Mouse (Mus musculus): Measurements from ENCODE around the gene Smim6.
A peak's percentile ranks its signal among the peaks of the same experiment; 100 is the strongest.

Gene Smim6

DNA sequence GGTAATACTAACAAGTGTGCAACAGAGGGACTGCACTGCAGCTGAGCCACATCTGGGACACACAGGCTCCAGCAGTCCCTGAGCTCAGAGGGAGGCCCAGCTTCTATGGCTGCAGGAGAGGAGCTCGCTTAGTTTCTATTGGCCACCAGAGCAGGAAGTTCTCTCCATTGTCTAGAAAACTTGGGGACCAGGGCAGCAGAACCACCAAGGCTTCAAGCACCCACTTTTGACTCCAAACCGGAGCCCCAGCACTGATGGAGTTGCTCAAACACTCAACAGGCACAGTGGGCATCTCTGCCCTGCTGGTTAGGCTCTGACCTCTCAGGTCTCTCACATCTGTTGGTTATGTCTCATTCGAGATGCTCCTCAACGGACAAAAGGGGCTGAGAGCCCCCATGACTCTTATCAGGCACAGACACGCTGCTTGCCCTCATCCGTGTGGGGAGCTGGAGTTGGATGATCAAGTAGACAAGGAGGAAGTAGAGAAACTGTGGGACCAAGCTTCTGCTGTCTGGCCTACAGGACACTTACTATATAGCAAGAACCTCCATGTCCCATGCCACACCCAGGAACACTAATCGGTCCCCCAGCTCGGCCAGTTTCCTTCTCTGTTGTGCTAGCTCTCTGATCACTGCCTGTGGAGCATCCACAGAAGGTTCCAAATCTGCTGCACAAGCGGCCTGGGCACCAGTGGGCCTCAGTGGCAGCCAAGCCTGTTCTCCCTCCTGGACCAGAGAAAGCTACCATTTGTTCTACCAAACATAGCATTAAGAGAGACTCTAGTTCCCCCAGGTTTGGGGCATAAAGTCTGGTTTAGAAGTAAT lies 10.3 kb upstream of the Smim6 start:
- no peak for DNase-seq

DNA sequence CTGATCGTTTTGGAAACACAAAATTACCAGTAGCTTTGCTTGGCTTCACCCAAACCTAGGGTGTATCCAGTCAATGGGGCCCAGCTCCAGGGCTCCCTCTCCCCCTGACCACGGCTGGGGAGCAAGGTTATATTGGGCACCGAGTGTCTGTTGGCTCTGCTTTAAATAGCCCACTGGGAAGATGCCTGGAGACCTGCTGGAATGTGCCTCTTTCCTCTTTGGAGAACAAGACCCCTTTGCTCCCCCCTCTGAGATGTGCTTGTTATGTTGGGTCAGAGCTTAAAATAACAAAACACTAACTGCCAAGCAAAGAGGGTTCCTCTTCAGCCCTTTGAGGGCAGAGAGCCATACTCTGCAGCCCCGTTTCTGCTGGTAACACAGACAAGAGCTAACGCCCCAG lies 9.6 kb upstream of the Smim6 start:
- DNase-seq = no peak

DNA sequence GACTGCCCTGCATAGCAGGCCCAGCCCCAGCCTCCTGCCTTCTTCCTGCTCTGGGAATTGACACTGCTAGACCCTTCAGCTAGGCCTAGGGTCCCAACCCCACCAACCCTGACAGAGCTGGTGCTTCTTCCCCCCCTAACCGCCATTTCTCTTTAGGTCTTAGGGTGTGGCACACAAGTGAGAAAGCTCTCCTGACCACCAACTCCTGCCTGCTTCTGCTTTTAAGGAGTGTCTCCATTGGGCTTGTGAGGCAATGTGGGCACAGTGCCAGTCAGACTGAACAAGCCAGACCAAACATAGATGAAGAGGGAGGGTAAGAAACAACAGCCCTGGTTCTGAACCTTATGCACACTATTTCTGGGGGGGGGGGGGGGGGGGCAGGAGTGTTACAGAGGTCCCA lies 9.0 kb upstream of the Smim6 start:
- DNase-seq = peak; percentile 60 to 65

DNA sequence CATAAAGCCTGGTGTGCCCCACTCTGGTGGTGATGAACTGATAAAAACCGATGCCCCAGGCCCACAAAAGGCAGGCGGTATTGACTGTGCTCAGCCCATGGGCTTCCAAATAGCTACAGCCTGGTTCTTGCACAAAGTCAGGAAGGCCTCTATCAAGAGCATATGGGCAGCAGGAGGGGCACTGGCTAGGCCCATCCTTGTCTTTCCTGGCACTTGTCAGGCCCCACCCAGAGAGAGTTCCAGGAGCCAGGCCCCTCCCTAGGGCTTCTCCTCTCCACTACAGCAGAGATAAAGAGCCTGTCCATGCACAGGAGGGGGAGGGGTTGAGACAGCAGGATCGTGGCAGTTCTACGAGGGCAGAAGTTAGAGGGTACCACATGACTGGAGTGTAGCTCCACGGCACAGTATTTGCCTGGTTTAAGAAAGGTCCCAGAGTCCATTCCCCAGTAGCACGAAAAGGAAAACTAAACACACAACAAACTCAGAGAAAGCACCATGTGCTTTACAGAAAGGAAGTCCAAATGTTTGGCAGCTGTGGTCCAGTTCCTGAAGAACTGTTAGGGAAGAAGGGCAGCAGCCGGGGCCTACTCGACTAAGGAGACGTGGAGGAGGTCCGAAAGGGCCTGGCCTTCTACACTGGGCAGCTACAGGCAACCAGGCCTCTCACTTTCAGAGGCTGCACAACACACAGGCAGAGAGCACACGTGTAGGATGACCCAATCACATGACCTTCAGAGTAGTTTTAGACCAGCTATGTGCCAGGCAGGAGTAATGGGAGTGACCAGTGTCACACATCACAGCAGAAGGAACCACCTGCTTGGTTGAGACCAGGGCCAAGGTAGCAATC lies 8.2 kb upstream of the Smim6 start:
- no peak for DNase-seq

GRCm38 (mm10) chr11:115904231-115904955 lies 7.4 kb upstream of the Smim6 start:
- peak in 1 of 2 experiments; percentile 72 for DNase-seq

GRCm38 (mm10) chr11:115904956-115905790 lies 6.6 kb upstream of the Smim6 start:
- DNase-seq = no peak

DNA sequence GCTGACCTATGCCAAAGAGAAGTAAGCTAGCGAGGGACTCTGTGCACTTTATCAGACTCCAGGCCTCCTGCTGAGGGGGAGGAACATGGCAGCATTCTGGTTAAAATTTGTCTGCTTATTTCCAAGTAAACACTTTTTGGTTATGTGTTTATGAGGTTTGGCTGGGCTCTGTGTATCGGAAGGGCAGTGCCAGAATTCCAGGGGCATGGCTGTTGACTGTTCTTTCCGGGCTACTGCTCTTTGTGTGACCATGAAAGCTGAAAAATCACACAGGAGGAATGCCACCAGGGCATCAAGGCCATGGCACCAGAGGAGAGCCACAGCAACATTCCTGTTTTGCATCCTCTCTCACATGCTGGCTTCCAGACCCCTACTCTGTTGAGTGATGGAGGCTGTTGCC lies 5.7 kb upstream of the Smim6 start:
- DNase-seq = peak; percentile 30 to 74

DNA sequence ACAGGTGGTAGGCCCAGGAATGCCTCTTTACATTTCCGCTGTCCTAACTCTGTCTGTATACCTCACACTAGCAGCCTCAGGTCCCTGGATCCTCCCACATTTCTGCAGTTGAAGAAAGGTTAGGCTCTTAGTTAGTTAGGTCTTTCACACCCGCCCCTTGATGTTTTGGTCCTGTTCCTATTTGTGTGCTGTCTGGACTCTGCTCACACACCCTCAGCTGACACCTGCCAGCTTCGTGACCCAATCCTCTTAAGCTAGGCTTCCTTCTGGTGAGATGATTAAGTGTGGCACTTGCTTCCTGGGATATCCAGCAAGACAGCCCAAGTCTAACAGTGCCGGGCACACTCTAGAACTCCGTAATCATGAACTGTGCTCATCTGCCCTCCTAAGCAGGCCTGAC lies 5.3 kb upstream of the Smim6 start:
- DNase-seq = peak in 1 of 2 experiments; percentile 32

GRCm38 (mm10) chr11:115911134-115911561 lies 669 bp upstream of the Smim6 start:
- DNase-seq = peak in 1 of 2 experiments; percentile 50

DNA sequence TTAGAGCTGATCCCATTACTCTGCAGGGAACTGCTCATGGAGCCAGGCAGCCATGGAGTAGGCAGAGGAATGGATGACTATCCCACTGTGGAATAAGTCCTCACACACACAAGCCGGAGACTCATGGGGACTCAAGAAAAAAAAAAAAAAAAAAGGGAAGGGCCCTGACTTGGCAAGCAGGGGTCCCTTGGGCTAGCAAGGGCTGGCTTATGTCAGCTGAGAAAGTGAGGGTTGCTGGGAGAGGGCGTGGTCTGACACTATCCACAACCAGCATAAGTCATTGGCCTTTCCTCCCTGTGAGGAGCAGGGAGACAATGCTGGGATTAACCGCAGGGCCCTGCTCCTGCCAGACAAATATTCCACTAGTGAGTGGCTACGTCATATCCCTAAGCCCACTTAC lies 4.8 kb downstream of the Smim6 start:
- no peak for DNase-seq

DNA sequence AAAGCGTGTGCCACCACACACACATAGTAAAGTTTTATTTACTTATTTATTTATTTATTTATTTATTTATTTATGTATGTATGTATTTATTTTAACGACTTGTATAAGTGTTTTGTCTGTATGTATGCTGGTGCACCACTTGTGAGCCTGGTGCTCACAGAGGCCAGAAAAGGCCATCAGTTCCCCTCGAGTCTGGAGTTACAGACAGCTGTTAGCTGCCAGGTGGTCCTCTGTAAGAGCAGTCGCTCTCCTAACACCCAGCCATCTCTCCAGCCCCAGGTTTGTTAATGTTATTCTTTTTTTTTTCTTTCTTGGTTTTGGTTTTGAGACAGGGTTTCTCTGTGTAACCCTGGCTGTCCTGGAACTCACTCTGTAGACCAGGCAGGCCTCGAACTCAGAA lies 6.8 kb downstream of the Smim6 start:
- DNase-seq = no peak

DNA sequence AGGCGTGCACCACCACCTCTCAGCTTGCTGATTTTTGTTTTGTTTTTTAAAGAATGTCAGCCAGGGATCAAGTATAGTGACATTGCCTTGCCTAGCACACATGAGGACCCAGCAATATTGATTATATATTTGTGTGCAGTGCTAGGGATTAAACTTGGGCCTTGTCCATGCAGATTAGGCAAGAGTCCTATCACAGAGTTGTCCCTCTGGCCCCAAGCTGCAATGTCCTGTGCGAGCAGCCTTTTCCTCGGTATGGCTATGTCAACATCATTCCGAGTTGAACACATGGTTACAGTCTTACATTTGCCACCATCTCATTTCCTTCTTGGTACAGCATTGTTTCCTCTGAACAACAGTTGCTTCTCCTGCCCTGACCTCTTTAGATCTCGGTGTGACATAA lies 7.3 kb downstream of the Smim6 start:
- DNase-seq = no peak

GRCm38 (mm10) chr11:115920110-115920818 lies 8.4 kb downstream of the Smim6 start:
- DNase-seq = peak in 1 of 2 experiments; percentile 84

- no peak for DNase-seq
Observed at GRCm38 (mm10) chr11:115921986-115922385, 10.2 kb downstream of the Smim6 start.

GRCm38 (mm10) chr11:115929031-115929430 lies 17.2 kb downstream of the Smim6 start:
- no peak for DNase-seq

- no peak for DNase-seq
Observed at GRCm38 (mm10) chr11:115929818-115930217, 18.0 kb downstream of the Smim6 start.

DNA sequence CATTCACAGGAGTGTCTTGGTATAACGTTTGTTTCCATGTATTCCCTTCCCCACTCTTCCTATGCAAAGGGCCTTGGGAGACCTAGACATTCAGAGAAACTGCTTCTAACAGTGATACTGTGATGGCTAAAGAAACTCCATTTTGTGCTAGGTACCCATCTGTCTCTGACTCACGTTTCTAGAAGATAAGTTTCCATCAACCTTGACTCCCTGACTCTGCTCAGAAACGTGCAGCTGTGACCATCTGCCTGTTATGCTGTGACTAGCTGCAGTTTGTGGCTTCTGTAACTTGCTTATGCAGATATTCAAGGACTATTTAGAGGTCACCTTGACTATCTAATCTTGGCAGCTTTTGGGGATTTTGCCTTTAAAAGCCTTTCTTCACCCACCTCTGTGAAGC lies 19.4 kb downstream of the Smim6 start:
- no peak for DNase-seq

- DNase-seq = peak; percentile 98 to 99
Observed at GRCm38 (mm10) chr11:115933108-115933746, 21.4 kb downstream of the Smim6 start, which contains the start of the genes Sap30bp and Recql5. Sap30bp (plus strand) TSS chr11:115933282. Recql5 (minus strand) TSS chr11:115933477.

GRCm38 (mm10) chr11:115933747-115934110 lies 21.9 kb downstream of the Smim6 start:
- DNase-seq = no peak

- DNase-seq = peak; percentile 67 to 85
Observed at GRCm38 (mm10) chr11:115939690-115940329, 28.0 kb downstream of the Smim6 start.
